13 mouse cellular contexts compared by ENCODE assay signal in the genomic region with DNA sequence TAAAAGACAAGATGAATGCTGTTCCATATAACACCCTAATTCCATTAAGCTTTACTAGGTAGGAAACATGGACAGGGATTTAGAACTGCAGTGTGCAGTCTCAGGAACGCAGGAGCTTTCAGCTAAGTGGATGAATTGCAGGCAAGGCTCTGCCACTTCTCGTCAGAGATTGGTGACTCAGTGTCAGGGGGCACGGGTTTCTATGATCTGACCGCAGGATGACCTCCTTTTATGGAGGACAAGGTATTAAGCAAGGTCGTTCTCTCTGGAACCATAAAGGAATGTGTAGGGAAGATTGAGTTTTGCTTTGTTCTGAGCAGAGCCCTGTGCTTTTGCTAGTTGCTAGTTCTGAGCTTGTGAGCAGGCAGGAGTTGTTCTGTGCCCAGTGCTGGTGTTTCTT.
A peak's percentile ranks its signal among the peaks of the same experiment; 100 is the strongest.
DNase-seq lines count a peak whose midpoint lies in the region; ATAC-seq and TF ChIP-seq lines count a peak whose summit lies in the region.
"Had no signal": no experiment of that assay in that cellular context is flagged by ENCODE, and none has a peak within 500 bp of the region (broad histone marks: within the 10 kb centered on the region; RNA-seq: fewer than 3 reads in every experiment).

No protein-coding gene starts in this region.

- H3K36me3 ChIP-seq in hindbrain, embryonic 13.5 days, result no peaks in the 10 kb centered on the region
- no peaks in the 10 kb centered on the region for H3K36me3 ChIP-seq in hindbrain, postnatal 0 days (ENCODE audit: insufficient read depth, low read length)
- no peaks in the 10 kb centered on the region for H3K36me3 ChIP-seq in embryonic facial prominence, embryonic 11.5 days (replicated peaks; ENCODE audit: control insufficient read depth, insufficient read depth, low read depth, low read length)
- H3K36me3 ChIP-seq in liver, embryonic 11.5 days (ENCODE audit: control insufficient read depth, insufficient read depth, low read length), result no peaks in the 10 kb centered on the region
- no peaks in the 10 kb centered on the region for H3K36me3 ChIP-seq in midbrain, embryonic 13.5 days
- H3K36me3 ChIP-seq: embryonic facial prominence, embryonic 13.5 days had no signal

- H3K27me3 ChIP-seq in hindbrain, embryonic 13.5 days, result no peaks in the 10 kb centered on the region
- H3K27me3 ChIP-seq in hindbrain, postnatal 0 days (ENCODE audit: insufficient read depth, low read length), result no peaks in the 10 kb centered on the region
- no peaks in the 10 kb centered on the region for H3K27me3 ChIP-seq in embryonic facial prominence, embryonic 11.5 days (ENCODE audit: control insufficient read depth, insufficient read depth, low read length)
- no peaks in the 10 kb centered on the region for H3K27me3 ChIP-seq in liver, embryonic 11.5 days (replicated peaks; ENCODE audit: control insufficient read depth, insufficient read depth, low read length)
- H3K27me3 ChIP-seq in midbrain, embryonic 13.5 days, result no peaks in the 10 kb centered on the region
- H3K27me3 ChIP-seq: embryonic facial prominence, embryonic 13.5 days had no signal

- DNase-seq in hindbrain, postnatal 0 days (ENCODE audit: low spot score), result no peak
- peak; percentile 41 for DNase-seq in adrenal gland, postnatal 25 days
- DNase-seq in embryonic facial prominence, embryonic 11.5 days (ENCODE audit: low spot score), result peak; percentile 12
- peak; percentile 41 for DNase-seq in retina, embryonic 14.5 days (ENCODE audit: low spot score)
- DNase-seq in liver, embryonic 11.5 days (ENCODE audit: low spot score), result no peak
- DNase-seq: forebrain, postnatal 0 days; kidney, adult 2 months; lung, postnatal 36 days; right cerebral cortex, adult 18-20 months; thymus, postnatal 25 days had no signal

- H3K9me3 ChIP-seq in hindbrain, embryonic 13.5 days, result no peaks in the 10 kb centered on the region
- no peaks in the 10 kb centered on the region for H3K9me3 ChIP-seq in hindbrain, postnatal 0 days (ENCODE audit: low read length)
- H3K9me3 ChIP-seq in embryonic facial prominence, embryonic 11.5 days (replicated peaks; ENCODE audit: control insufficient read depth, low read length), result no peaks in the 10 kb centered on the region
- H3K9me3 ChIP-seq in liver, embryonic 11.5 days (ENCODE audit: control insufficient read depth, low read length), result no peaks in the 10 kb centered on the region
- H3K9me3 ChIP-seq in midbrain, embryonic 13.5 days, result no peaks in the 10 kb centered on the region
- H3K9me3 ChIP-seq: embryonic facial prominence, embryonic 13.5 days had no signal

- H3K27ac ChIP-seq in hindbrain, embryonic 13.5 days, result peak overlapping the region; percentile 1; the same call in 1 of the 2 replicates
- H3K27ac ChIP-seq in hindbrain, postnatal 0 days, result no peak overlapping the region
- no peak overlapping the region for H3K27ac ChIP-seq in embryonic facial prominence, embryonic 11.5 days (replicated peaks; ENCODE audit: low read depth, low read length)
- no peak overlapping the region for H3K27ac ChIP-seq in liver, embryonic 11.5 days (ENCODE audit: low read depth, low read length)
- H3K27ac ChIP-seq in midbrain, embryonic 13.5 days, result no peak overlapping the region
- H3K27ac ChIP-seq: embryonic facial prominence, embryonic 13.5 days had no signal

- peak overlapping the region; percentile 46; the same call in 1 of the 2 replicates for H3K9ac ChIP-seq in hindbrain, embryonic 13.5 days
- no peak overlapping the region for H3K9ac ChIP-seq in hindbrain, postnatal 0 days (replicated peaks; ENCODE audit: low read length)
- no peak overlapping the region for H3K9ac ChIP-seq in embryonic facial prominence, embryonic 11.5 days (replicated peaks; ENCODE audit: low read length)
- H3K9ac ChIP-seq in liver, embryonic 11.5 days (ENCODE audit: low read depth, low read length), result no peak overlapping the region
- no peak overlapping the region for H3K9ac ChIP-seq in midbrain, embryonic 13.5 days (replicated peaks)
- H3K9ac ChIP-seq: embryonic facial prominence, embryonic 13.5 days; forebrain, postnatal 0 days had no signal

- TF ChIP-seq CTCF in hindbrain, postnatal 0 days (IDR thresholded peaks at IDR 0.05; ENCODE audit: low read depth), result no peak

- H3K4me2 ChIP-seq in hindbrain, embryonic 13.5 days, result no peak overlapping the region
- H3K4me2 ChIP-seq in hindbrain, postnatal 0 days (ENCODE audit: low read depth, low read length), result no peak overlapping the region
- no peak overlapping the region for H3K4me2 ChIP-seq in embryonic facial prominence, embryonic 11.5 days (ENCODE audit: low read depth, low read length)
- H3K4me2 ChIP-seq in liver, embryonic 11.5 days, result no peak overlapping the region
- no peak overlapping the region for H3K4me2 ChIP-seq in midbrain, embryonic 13.5 days (replicated peaks)
- H3K4me2 ChIP-seq: embryonic facial prominence, embryonic 13.5 days had no signal

- ATAC-seq in hindbrain, embryonic 13.5 days (ENCODE audit: low FRiP score), result no peak
- ATAC-seq in hindbrain, postnatal 0 days, result no peak
- ATAC-seq in embryonic facial prominence, embryonic 11.5 days (replicated peaks; ENCODE audit: insufficient number of reproducible peaks, low FRiP score, low TSS enrichment, low read depth), result no peak
- ATAC-seq in liver, embryonic 11.5 days (replicated peaks; ENCODE audit: low FRiP score), result no peak
- ATAC-seq in midbrain, embryonic 13.5 days, result no peak
- ATAC-seq: forebrain, postnatal 0 days had no signal

- no peak overlapping the region for H3K4me3 ChIP-seq in hindbrain, embryonic 13.5 days
- H3K4me3 ChIP-seq in hindbrain, postnatal 0 days (ENCODE audit: low read length), result no peak overlapping the region
- no peak overlapping the region for H3K4me3 ChIP-seq in embryonic facial prominence, embryonic 11.5 days (ENCODE audit: low read depth, low read length)
- no peak overlapping the region for H3K4me3 ChIP-seq in liver, embryonic 11.5 days (ENCODE audit: low read depth, low read length)
- no peak overlapping the region for H3K4me3 ChIP-seq in midbrain, embryonic 13.5 days (replicated peaks)
- H3K4me3 ChIP-seq: embryonic facial prominence, embryonic 13.5 days had no signal

- peaks cover 12% of the 10 kb centered on the region for H3K4me1 ChIP-seq in hindbrain, embryonic 13.5 days (replicated peaks)
- H3K4me1 ChIP-seq in hindbrain, postnatal 0 days (ENCODE audit: insufficient read depth, low read length), result no peaks in the 10 kb centered on the region
- no peaks in the 10 kb centered on the region for H3K4me1 ChIP-seq in embryonic facial prominence, embryonic 11.5 days (ENCODE audit: control insufficient read depth, insufficient read depth, low read length)
- H3K4me1 ChIP-seq in liver, embryonic 11.5 days (replicated peaks; ENCODE audit: control insufficient read depth, insufficient read depth, low read length), result no peaks in the 10 kb centered on the region
- H3K4me1 ChIP-seq in midbrain, embryonic 13.5 days (replicated peaks), result no peaks in the 10 kb centered on the region
- H3K4me1 ChIP-seq: embryonic facial prominence, embryonic 13.5 days had no signal

- 32% methylated on average over 5 of the region's 5 CpGs for WGBS in hindbrain, embryonic 13.5 days
- WGBS in hindbrain, postnatal 0 days, result 43% methylated on average over 5 of the region's 5 CpGs
- WGBS in embryonic facial prominence, embryonic 11.5 days, result 28% methylated on average over 5 of the region's 5 CpGs
- WGBS in liver, embryonic 11.5 days, result 27% methylated on average over 5 of the region's 5 CpGs
- WGBS in midbrain, embryonic 13.5 days, result 38% methylated on average over 5 of the region's 5 CpGs

Comparison
In these comparisons a context has a peak if more than half of its experiments do, and no peak if none do; other contexts are left out.
1. DNase-seq: peak in adrenal gland, postnatal 25 days (single experiment), embryonic facial prominence, embryonic 11.5 days (single experiment) and retina, embryonic 14.5 days (single experiment); none in hindbrain, postnatal 0 days (single experiment) and liver, embryonic 11.5 days (single experiment).